Mouse (Mus musculus): ENCODE measurements at regions not wholly inside any gene's neighbourhood (a gene's known extent, or its start where the extent isn't known, plus 50 kb on each side); places are given as distances from the start of the nearest gene placed in this dataset.

DNA sequence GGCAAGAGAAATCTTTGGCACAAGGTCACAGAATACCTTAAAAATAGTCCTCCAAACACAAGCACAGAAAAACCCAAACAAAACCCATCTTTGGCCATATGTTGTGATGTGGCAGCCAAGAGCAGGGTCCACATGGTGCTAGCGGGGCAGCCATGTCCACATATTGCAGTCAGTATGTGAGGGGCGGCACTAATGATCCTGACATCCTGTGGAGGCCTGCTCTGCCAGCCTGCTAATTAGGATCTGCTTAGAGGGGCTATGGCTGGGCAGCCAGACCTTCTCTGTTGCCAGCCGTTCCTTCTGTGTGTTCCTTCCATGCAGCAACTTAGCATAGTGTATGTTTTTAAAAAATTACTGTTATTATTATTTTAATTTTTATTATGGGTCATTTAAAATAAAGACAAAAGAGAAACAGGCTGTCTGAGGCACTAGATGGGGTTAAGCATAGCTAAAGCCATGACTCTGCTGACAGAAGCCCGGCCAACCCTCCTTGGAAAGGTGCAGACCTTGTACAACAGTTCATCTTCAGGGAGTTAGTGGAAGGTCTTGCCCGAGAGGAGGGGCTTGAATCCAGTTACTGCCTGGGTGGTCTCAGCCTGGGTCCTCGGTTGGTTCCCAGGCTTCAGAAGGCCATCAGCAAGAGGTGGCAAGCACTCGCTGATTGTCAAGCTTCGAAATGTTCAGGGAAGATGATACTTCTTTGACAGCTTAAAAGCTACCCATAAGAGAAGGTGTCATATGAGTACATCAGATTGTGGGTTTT is 487.1 kb downstream of the Dhx35 start:
- no peak for TF ChIP-seq CTCF (IDR thresholded peaks at IDR 0.05; ENCODE audit: low read depth, low read length)
- TF ChIP-seq POLR2A (IDR thresholded peaks at IDR 0.05; ENCODE audit: insufficient read depth, low read length), result no peak
- TF ChIP-seq EP300 (IDR thresholded peaks at IDR 0.05; ENCODE audit: insufficient read depth, low read depth, low read length), result no peak

Data from ES-Bruce4 (cell line).